Mouse (Mus musculus) Patski (cell line): ENCODE measurements at regions not wholly inside any gene's neighbourhood (a gene's known extent, or its start where the extent isn't known, plus 50 kb on each side); places are given as distances from the start of the nearest gene placed in this dataset.
A peak's percentile ranks its signal among the peaks of the same experiment; 100 is the strongest.

Source experiments
- ATAC-seq: fragments of 100-300 bp; one replicate; pipeline ENCODE4 v1.8.0; 2021
- CTCF ChIA-PET: fragments of 350-600 bp; sonication (Branson Sonifier 250); formaldehyde crosslinking; loops from one replicate; lab custom pipeline; 2022; ENCODE audit warnings: inconsistent platforms; lab: Charles Lee
- POLR2A ChIA-PET: fragments of 350-600 bp; sonication (Branson Sonifier 250); formaldehyde crosslinking; loops from one replicate; lab custom pipeline; 2022; ENCODE audit warnings: antibody characterized with exemption, inconsistent platforms; lab: Charles Lee
- DNase-seq: peaks from one replicate; pipeline ENCODE4 v3.0.0-alpha.2; 2011; ENCODE audit warnings: low read depth, low spot score
- H3K27me3 ChIP-seq: fragments of 371-371 bp; one replicate; pipeline ENCODE4 v1.5.1; 2021
- CTCF ChIP-seq: fragments of 100-300 bp; IDR thresholded peaks from one replicate; pipeline ENCODE4 v1.5.1; 2021
- in situ Hi-C: fragments of 300-500 bp; cut with MboI; formaldehyde crosslinking; loops from 3 replicates; pipeline ENCODE4 v1.11.1; 2018; ENCODE audit warnings: low pct_unique_long_range_greater_than_20kb, mixed read lengths

GRCm38 (mm10) chr9:88091781-88092527 is 235.0 kb upstream of the Nt5e start:
- ChIA-PET CTCF (no interaction called here), POLR2A (interaction anchor here (0.6 to 1.0 kb wide), 3 partner anchors 130 to 362 kb away, joined by 3 to 5 read pairs (median 3); partner anchors contain the start of gene Tbx18)
- TF ChIP-seq CTCF: no peak
- no peaks in the 10 kb centered on the region for H3K27me3 ChIP-seq
- DNase-seq (peak; percentile 94), ATAC-seq (peak; percentile 97)
- in situ Hi-C loops: loop anchor here (10.0 kb wide), 1 partner anchor 123 kb away; no protein-coding TSS in a partner anchor

GRCm38 (mm10) chr9:88092561-88092960 is 234.4 kb upstream of the Nt5e start:
- ChIA-PET POLR2A (no interaction called here), CTCF (no interaction called here)
- in situ Hi-C loops: loop anchor here (10.0 kb wide), 1 partner anchor 122 kb away; no protein-coding TSS in a partner anchor
- TF ChIP-seq CTCF: no peak
- no peak for DNase-seq
- no peak for ATAC-seq
- no peaks in the 10 kb centered on the region for H3K27me3 ChIP-seq

GRCm38 (mm10) chr9:88113094-88113493 is 213.9 kb upstream of the Nt5e start:
- ATAC-seq: no peak
- POLR2A ChIA-PET: no interaction called here

GRCm38 (mm10) chr9:88120536-88120935 is 206.5 kb upstream of the Nt5e start:
- DNase-seq (no peak), ATAC-seq (no peak)
- POLR2A ChIA-PET: no interaction called here
- CTCF ChIA-PET: interaction anchor here (2.5 kb wide), 1 partner anchor 16 kb away, joined by 7 read pairs; no protein-coding TSS in a partner anchor
- no peak for TF ChIP-seq CTCF
- in situ Hi-C loops: no loop called here
- no peaks in the 10 kb centered on the region for H3K27me3 ChIP-seq

More at GRCm38 (mm10) chr9:88113094-88113493, 213.9 kb upstream of the Nt5e start:
- no peak for TF ChIP-seq CTCF
- DNase-seq: no peak
- in situ Hi-C loops: no loop called here
- CTCF ChIA-PET: interaction anchor here (0.9 to 1.4 kb wide), 3 partner anchors 9 to 108 kb away, joined by 3 read pairs; no protein-coding TSS in a partner anchor
- H3K27me3 ChIP-seq: no peaks in the 10 kb centered on the region

GRCm38 (mm10) chr9:88120963-88121570 is 205.9 kb upstream of the Nt5e start:
- no peak for TF ChIP-seq CTCF
- ChIA-PET POLR2A (interaction anchor here (1.4 kb wide), 1 partner anchor 44 kb away, joined by 4 read pairs; no protein-coding TSS in a partner anchor), CTCF (interaction anchor here (1.1 to 2.5 kb wide), 3 partner anchors 16 to 400 kb away, joined by 3 to 7 read pairs (median 3); no protein-coding TSS in a partner anchor)
- ATAC-seq: no peak
- in situ Hi-C loops: no loop called here
- no peak for DNase-seq
- no peaks in the 10 kb centered on the region for H3K27me3 ChIP-seq

GRCm38 (mm10) chr9:88124322-88125005 is 202.5 kb upstream of the Nt5e start:
- H3K27me3 ChIP-seq: no peaks in the 10 kb centered on the region
- ChIA-PET CTCF (interaction anchor here (1.8 kb wide), 1 partner anchor 17 kb away, joined by 4 read pairs; no protein-coding TSS in a partner anchor), POLR2A (no interaction called here)
- in situ Hi-C loops: no loop called here
- no peak for DNase-seq
- no peak for ATAC-seq
- TF ChIP-seq CTCF: no peak

- ATAC-seq: no peak
- TF ChIP-seq CTCF: no peak
- POLR2A ChIA-PET: no interaction called here
- in situ Hi-C loops: no loop called here
- DNase-seq: no peak
- H3K27me3 ChIP-seq: no peaks in the 10 kb centered on the region
- CTCF ChIA-PET: interaction anchor here (1.1 to 2.2 kb wide), 2 partner anchors 9 to 11 kb away, joined by 3 to 5 read pairs; no protein-coding TSS in a partner anchor
These were observed 163.8 kb upstream of the Nt5e start for GRCm38 (mm10) chr9:88163025-88163780.

- POLR2A ChIA-PET: no interaction called here
- TF ChIP-seq CTCF: no peak
- ATAC-seq (no peak), DNase-seq (no peak)
- CTCF ChIA-PET: interaction anchor here (0.6 kb wide), 1 partner anchor 265 kb away, joined by 3 read pairs; no protein-coding TSS in a partner anchor
- no peaks in the 10 kb centered on the region for H3K27me3 ChIP-seq
- in situ Hi-C loops: no loop called here
These were observed 149.3 kb upstream of the Nt5e start for GRCm38 (mm10) chr9:88177575-88178254.

- no peak for TF ChIP-seq CTCF
- ATAC-seq (no peak), DNase-seq (no peak)
- in situ Hi-C loops: no loop called here
- H3K27me3 ChIP-seq: no peaks in the 10 kb centered on the region
- ChIA-PET POLR2A (no interaction called here), CTCF (interaction anchor here (1.3 to 1.5 kb wide), 2 partner anchors 10 to 12 kb away, joined by 3 to 5 read pairs; no protein-coding TSS in a partner anchor)
These were observed 145.6 kb upstream of the Nt5e start for GRCm38 (mm10) chr9:88181189-88181994.
